Mouse (Mus musculus) stomach, postnatal 0 days (tissue): ENCODE results near the gene Ncan. TPM values are rescaled to one million over a fixed set of nuclear protein-coding genes. Genes with fewer than 3 reads are reported as not detected.
A peak's percentile ranks its signal among the peaks of the same experiment; 100 is the strongest.

Source experiments
- ATAC-seq: fragments of 200-750 bp; cut with Nextera tagmentation; 2 replicates; pipeline ENCODE4 v1.8.0; 2017; ENCODE audit not compliant: low FRiP score, low TSS enrichment
- DNase-seq: peaks from one replicate; pipeline ENCODE4 v3.0.0-alpha.2; 2016; ENCODE audit warnings: low spot score
- H3K27ac ChIP-seq: fragments of 300-500 bp; sonication (generic); replicated peaks from 2 replicates; pipeline ENCODE4 v1.5.1; 2014; ENCODE audit warnings: mild to moderate bottlenecking, control low read depth
- H3K27me3 ChIP-seq: fragments of 300-500 bp; sonication (generic); 2 replicates; pipeline ENCODE4 v1.6.1; 2014; ENCODE audit warnings: low read length; ENCODE audit not compliant: control insufficient read depth, insufficient read depth
- H3K36me3 ChIP-seq: fragments of 300-500 bp; sonication (generic); 2 replicates; pipeline ENCODE4 v1.6.1; 2014; ENCODE audit warnings: low read length, mixed read lengths; ENCODE audit not compliant: control insufficient read depth, insufficient read depth
- H3K4me1 ChIP-seq: fragments of 300-500 bp; sonication (generic); replicated peaks from 2 replicates; pipeline ENCODE4 v1.6.1; 2014; ENCODE audit warnings: antibody characterized with exemption; ENCODE audit not compliant: control insufficient read depth, insufficient read depth
- H3K4me2 ChIP-seq: fragments of 300-500 bp; sonication (generic); replicated peaks from 2 replicates; pipeline ENCODE4 v1.6.1; 2014; ENCODE audit warnings: low read depth, mild to moderate bottlenecking, control low read depth, moderate library complexity
- H3K4me3 ChIP-seq: fragments of 300-500 bp; sonication (generic); 2 replicates; pipeline ENCODE4 v1.5.1; 2014; ENCODE audit warnings: low read depth, low read length, control low read depth
- H3K9ac ChIP-seq: fragments of 300-500 bp; sonication (generic); 2 replicates; pipeline ENCODE4 v1.6.1; 2014; ENCODE audit warnings: mild to moderate bottlenecking, low read length, control low read depth, mixed read lengths
- H3K9me3 ChIP-seq: fragments of 300-500 bp; sonication (generic); 2 replicates; pipeline ENCODE4 v1.6.1; 2016; ENCODE audit warnings: low read length; ENCODE audit not compliant: control insufficient read depth
- CTCF ChIP-seq: IDR thresholded peaks from 2 replicates; pipeline ENCODE4 v1.5.1; 2016; ENCODE audit warnings: antibody characterized with exemption, low read depth, mild to moderate bottlenecking, moderate library complexity
- EP300 ChIP-seq: optimal IDR thresholded peaks from 2 replicates; pipeline ENCODE3; 2016; ENCODE audit warnings: antibody characterized with exemption
- WGBS: fragments of 180-500 bp; shearing (Covaris S2); extraction: QIAGEN DNeasy Blood & Tissue Kit; methylation state at CpG from one replicate; pipeline ENCODE4 v1.1.7; 2014; 5-methylcytosine and 5-hydroxymethylcytosine counted together
- polyA plus RNA-seq: library from polyadenylated mRNA; unstranded; fragments of >200 nt; fragmentation: Nextera tagmentation; extraction: Ambion mirVana; gene quantifications from 2 replicates; pipeline ENCODE4 v1.2.1, GENCODE M21; 2015

Ncan gene
- polyA plus RNA-seq, 1 experiment from 2014 or later, result 0.17 TPM

DNA sequence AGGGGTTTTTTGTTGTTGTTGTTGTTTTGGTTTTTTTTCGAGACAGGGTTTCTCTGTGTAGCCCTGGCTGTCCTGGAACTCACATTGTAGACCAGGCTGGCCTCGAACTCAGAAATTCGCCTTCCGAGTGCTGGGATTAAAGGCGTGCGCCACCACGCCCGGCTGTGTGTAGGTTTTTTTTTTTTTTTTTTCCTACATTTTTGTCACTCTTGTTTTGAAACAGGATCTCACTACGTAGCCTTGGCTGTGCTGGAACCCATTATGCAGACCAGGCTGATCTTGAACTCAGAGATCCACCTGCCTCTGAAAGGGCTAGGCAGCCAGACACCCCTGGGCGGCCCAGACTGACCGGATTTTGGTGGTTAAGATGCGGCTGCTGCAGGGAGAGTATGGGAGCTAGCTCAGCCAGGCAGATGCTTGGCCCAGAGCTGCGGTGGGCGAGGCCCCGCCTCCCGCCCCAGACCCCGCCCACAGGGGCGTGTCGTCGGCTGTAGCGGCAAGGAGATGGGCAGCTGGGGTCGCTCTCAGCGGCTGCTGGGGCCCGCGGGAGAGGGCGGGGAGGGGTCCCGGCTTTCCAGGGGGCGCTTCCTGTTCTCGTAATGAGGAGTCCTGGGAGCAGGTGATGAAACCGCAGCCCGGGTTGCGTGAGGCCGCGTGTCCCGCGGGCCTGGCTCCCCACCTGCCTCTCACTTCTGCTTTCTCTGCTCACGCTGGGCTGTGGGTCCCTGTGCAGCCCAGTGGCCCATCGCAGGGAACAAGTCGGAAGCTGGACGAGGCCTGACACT, 37.6 kb upstream of the Ncan start:
- DNase-seq (peak; percentile 80), ATAC-seq (peak; percentile 81)
- peak overlapping the region; percentile 55 for H3K9ac ChIP-seq
- no peaks in the 10 kb centered on the region for H3K36me3 ChIP-seq
- no peaks in the 10 kb centered on the region for H3K4me1 ChIP-seq
- peak overlapping the region; percentile 79 for H3K4me2 ChIP-seq
- TF ChIP-seq CTCF (peak; percentile 21; the same call in 1 of the 2 replicates), EP300 (no peak)
- H3K27me3 ChIP-seq, result no peaks in the 10 kb centered on the region
- H3K4me3 ChIP-seq, result peak overlapping the region; percentile 44
- H3K9me3 ChIP-seq, result no peaks in the 10 kb centered on the region
- no peak overlapping the region for H3K27ac ChIP-seq
- WGBS, result 10% methylated on average over 39 of the region's 40 CpGs

DNA sequence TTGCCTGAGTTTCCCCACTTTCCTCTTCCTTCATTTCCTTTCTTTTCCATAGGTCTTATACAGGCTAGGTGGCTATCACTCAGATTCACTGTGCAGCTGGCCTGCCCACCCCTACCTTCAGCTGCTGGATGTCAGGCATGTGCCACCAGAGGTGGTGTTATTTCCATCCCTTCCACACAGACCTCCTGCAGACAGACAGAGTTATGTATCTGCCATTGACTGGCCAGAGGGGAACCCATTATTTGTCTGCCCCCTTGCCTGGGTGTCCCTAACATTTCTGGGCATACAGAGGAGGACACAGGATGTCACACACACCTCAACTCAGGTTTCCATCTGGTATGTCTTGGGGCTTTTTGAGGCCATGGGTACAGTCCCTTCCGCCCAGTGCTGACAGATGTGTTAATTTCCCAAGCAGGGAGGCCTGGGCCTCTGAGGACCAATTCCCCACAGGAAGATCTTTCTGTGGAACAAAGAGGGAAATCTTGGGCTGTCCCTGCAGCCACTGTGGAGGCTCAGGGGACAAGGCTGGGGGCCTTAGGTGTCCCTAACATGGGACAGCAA, 36.6 kb upstream of the Ncan start:
- Histone ChIP-seq H3K27me3 (no peaks in the 10 kb centered on the region), H3K4me1 (no peaks in the 10 kb centered on the region), H3K4me2 (no peak overlapping the region), H3K9ac (no peak overlapping the region), H3K9me3 (no peaks in the 10 kb centered on the region), H3K36me3 (no peaks in the 10 kb centered on the region), H3K4me3 (no peak overlapping the region), H3K27ac (no peak overlapping the region)
- TF ChIP-seq CTCF (no peak), EP300 (no peak)
- WGBS, result 92% methylated on average over 1 of the region's 1 CpGs
- ATAC-seq, result no peak
- DNase-seq, result no peak

DNA sequence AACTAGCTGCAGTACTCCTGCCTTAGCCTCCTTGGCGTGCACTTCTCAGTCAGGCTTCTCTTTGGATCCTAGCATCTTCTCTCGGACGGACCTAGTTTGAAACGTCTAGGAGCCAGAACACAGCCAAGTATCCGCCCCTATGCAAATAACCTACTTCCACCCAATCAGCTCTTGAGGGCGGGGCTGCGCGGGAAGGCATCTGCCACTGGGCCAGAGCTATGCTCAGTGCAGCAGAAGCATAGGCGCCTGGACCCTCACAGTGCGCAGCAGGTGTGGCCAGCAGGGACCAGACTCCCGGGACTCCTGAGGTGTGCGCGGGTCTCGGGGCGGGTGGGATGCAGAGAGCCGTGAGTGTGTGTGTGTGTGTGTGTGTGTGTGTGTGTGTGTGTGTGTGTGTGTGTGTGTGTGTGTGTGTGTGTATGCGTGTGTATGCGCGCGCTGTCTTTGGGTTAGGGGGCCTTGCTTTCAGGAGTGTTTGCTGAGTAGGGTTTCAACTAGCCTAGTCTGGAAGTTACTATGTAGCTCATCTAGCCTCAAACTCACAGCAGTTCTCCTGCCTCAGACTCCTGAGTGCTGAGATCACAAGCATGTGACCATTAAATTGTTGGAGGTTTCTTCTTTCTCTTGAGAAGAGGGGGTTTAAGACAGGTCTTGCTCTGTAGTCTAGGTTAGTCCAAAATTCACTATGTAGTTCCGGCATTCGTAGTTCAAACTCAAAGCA, 32.0 kb upstream of the Ncan start:
- H3K4me1 ChIP-seq, result no peaks in the 10 kb centered on the region
- H3K27ac ChIP-seq, result no peak overlapping the region
- H3K27me3 ChIP-seq, result no peaks in the 10 kb centered on the region
- peak overlapping the region; percentile 23; the same call in 1 of the 2 replicates for H3K4me2 ChIP-seq
- DNase-seq (peak; percentile 86), ATAC-seq (peak; percentile 92)
- 14% methylated on average over 20 of the region's 22 CpGs for WGBS
- H3K9me3 ChIP-seq, result no peaks in the 10 kb centered on the region
- H3K4me3 ChIP-seq, result no peak overlapping the region
- H3K36me3 ChIP-seq, result no peaks in the 10 kb centered on the region
- 0 out of 2 replicates have a peak overlapping the region, but pooled peaks have one; percentile 18 for H3K9ac ChIP-seq
- TF ChIP-seq EP300 (no peak), CTCF (no peak)

DNA sequence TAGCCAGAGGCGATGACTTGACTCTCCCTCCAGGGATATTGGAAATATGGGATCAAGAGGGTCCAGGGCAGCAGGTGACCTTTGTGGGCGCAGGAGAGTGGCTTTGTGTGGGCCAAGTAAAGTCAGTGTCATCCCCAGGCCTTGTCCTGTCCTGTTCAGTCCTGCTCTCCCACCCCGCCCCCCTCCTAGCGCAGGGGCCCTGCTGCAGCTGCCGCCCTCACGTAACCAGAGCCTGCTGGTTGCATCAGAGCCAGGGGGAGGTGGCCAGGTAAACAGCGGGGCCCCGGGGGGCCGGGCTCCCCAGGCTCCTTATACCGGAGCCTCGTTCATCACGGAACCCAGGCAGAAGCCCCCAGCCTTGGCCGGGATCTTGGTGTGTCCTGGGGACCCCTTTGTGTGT, 29.5 kb upstream of the Ncan start:
- ATAC-seq (no peak; the same call in 1 of the 2 replicates), DNase-seq (peak; percentile 35)
- Histone ChIP-seq H3K4me1 (no peaks in the 10 kb centered on the region), H3K9me3 (no peaks in the 10 kb centered on the region), H3K36me3 (peaks cover 3% of the 10 kb centered on the region), H3K4me2 (no peak overlapping the region), H3K4me3 (no peak overlapping the region), H3K27me3 (no peaks in the 10 kb centered on the region), H3K27ac (no peak overlapping the region), H3K9ac (no peak overlapping the region)
- TF ChIP-seq EP300 (no peak), CTCF (no peak)
- 16% methylated on average over 13 of the region's 13 CpGs for WGBS

DNA sequence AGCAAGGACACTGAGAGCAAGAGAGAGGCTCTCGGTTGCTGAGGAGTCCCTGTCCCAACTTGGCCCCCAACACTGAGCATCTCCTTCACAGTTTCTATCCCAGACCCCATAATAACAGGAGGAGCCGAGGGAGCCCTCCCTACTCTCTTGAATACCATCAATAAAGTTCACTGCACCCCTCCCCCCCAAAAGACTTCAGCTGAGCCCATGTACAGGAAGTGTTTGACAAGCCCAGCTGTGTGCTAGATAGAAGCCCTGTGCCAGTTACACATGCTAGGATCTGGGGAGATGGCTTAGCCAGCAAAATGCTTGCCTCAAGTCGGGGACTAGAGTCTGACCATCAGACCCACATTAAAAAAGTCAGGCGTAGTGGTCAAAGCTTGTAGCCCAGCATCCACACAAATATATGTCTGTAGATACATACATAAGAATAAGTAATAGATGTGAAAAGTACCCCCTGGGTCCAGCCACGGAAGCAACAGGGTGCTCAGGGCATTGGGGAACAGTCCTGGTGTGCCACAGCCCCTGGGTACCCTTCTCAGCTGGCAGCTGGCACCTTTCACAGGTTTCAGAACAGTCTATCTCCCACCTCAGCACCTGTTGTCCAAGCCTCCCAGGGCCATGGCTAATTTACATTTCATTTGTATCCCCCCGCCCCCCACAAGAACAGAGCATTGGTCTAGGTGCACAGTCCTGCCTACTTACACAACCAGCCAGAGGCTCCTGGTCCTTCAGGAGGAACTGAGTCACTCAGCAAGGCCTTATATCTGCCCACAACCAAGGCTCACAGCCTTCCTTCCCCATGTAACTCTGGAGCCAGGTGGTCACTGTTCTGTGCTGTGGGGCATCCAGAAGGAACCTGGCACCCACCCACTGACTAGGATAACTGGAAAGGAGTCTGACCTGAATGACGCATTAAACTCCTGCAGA, 27.3 kb upstream of the Ncan start:
- no peak for ATAC-seq
- Histone ChIP-seq H3K27me3 (no peaks in the 10 kb centered on the region), H3K36me3 (peaks cover 3% of the 10 kb centered on the region), H3K4me3 (no peak overlapping the region), H3K4me2 (no peak overlapping the region), H3K27ac (no peak overlapping the region), H3K9ac (no peak overlapping the region), H3K4me1 (no peaks in the 10 kb centered on the region), H3K9me3 (no peaks in the 10 kb centered on the region)
- TF ChIP-seq CTCF (no peak), EP300 (no peak)
- DNase-seq, result no peak
- 79% methylated on average over 7 of the region's 7 CpGs for WGBS
